Mouse (Mus musculus): Measurements from ENCODE around the gene Nova2. TPM values are rescaled to one million over a fixed set of nuclear protein-coding genes. Genes with fewer than 3 reads are reported as not detected.

The Nova2 gene
- polyA plus RNA-seq, 2 experiments: 0.05 to 0.11 TPM

DNA sequence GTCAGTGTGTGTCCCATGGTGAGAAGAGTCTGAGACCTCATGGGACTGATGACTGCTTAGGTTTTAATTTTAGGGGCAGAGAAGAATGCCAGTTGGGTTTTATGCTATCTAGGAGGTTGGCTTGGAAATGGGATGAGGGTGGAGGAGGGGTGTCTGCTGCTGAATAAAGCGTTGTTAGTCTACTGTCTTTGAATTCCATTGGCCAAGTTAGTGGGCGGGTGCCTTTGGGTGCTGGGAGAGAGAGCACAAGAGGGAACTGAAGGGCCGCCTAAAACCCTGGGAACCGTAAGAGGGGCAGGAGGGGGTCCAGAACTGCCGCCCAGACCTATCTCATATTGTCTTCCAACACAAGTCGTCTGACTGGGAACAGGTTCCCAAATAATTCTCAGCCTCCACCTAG is 63.1 kb downstream of the Nova2 start:
- no peak overlapping the region for H3K4me3 ChIP-seq (ENCODE audit: insufficient read depth in 1 of 2, low read depth in 2 of 2, low read length in 2 of 2)
- 47% methylated on average over 6 of the region's 6 CpGs for WGBS (ENCODE audit: insufficient replicate concordance)
- H3K36me3 ChIP-seq (replicated peaks; ENCODE audit: control insufficient read depth, insufficient read depth, low read depth): no peaks in the 10 kb centered on the region
- H3K4me2 ChIP-seq (ENCODE audit: low read depth): no peak overlapping the region
- peaks cover 0 to 5% of the 10 kb centered on the region in 2 experiments; a peak in 1 of 4 replicates for H3K4me1 ChIP-seq (replicated peaks; ENCODE audit: control insufficient read depth in 2 of 2, insufficient read depth in 2 of 2, low read length in 1 of 2)
- H3K9me3 ChIP-seq (ENCODE audit: control insufficient read depth, low read length): no peaks in the 10 kb centered on the region
- ATAC-seq (ENCODE audit: insufficient read depth) (no peak), DNase-seq (ENCODE audit: low read depth in 3 of 3, low spot score in 3 of 3) (no peak)
- H3K27me3 ChIP-seq (ENCODE audit: control insufficient read depth, insufficient read depth, low read length): peaks cover 48% of the 10 kb centered on the region
- H3K9ac ChIP-seq (replicated peaks): no peak overlapping the region
- TF ChIP-seq CTCF (IDR thresholded peaks at IDR 0.05; ENCODE audit: low read depth): no peak
- no peak for TF ChIP-seq EP300 (IDR thresholded peaks at IDR 0.05; ENCODE audit: low read depth)
- no peak overlapping the region for H3K27ac ChIP-seq

DNA sequence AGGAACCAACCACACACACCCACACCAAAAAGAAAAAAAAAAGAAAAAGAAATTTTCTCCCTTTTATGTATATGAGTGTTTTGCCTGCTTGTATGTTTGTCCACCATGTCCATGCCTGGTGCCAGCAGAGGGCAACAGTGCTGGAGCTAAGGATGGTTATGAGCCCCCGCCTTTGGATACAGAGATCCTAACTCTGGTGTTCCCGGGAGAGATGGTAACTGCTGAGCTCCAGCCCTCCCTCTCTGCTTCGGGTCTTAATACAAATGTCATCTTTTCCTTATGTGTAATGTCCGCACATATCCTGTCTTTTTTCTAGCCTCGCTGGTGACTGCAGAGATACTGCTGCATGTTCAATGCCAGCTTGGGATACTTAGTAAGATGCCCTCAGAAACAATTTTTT is 64.3 kb downstream of the Nova2 start:
- no peak for ATAC-seq (ENCODE audit: insufficient read depth)
- peaks cover 48% of the 10 kb centered on the region for H3K27me3 ChIP-seq (ENCODE audit: control insufficient read depth, insufficient read depth, low read length)

DNA sequence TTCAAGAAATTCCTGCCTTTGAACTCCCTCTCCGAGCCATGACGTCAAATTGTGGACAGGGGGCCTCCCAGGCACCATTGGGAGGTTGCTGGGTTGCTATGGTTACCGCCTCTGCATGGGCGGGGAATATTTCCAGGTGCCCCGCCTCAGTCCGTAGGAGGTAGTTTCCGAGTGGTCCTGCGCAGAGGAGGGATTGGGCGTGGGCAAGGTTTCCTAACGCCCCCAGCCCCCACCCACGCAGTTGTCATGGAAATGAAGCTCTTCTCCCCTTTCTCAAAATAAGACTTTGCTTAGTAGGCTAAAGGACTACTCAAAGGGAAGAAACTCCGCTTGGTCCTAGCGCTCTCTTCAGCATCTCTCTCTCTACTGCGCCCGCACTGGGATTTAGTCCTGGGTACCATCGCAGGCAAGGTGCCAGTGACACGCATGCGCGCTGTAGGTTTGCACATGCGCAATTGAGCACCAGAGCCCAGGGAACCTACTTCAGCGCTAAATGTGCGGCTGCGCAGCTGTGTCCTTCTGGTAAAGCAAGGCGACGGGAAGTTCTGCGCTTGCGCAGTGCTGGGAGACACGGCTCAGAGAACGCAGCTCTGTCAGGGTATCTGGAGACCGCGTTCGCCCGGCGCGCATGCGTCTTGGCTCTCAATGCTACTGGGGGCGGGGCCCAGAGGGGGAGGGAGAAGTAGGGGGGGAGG is 65.1 kb downstream of the Nova2 start, which contains the start of gene Mypop:
Gene Mypop, plus strand, starts transcription at position 645 of the 695 bp plus-strand sequence.
- H3K27ac ChIP-seq: no peak within 1 kb of the TSS
- H3K9me3 ChIP-seq (ENCODE audit: control insufficient read depth, low read length): no peaks in the 10 kb centered on the region
- DNase-seq (ENCODE audit: low read depth in 3 of 3, low spot score in 3 of 3) (peak; percentile 92), ATAC-seq (ENCODE audit: insufficient read depth) (peak; percentile 87)
- peak within 1 kb of the TSS; percentile 66 for H3K4me2 ChIP-seq (ENCODE audit: low read depth)
- no peaks in the 10 kb centered on the region for H3K36me3 ChIP-seq (replicated peaks; ENCODE audit: control insufficient read depth, insufficient read depth, low read depth)
- peaks cover 0 to 5% of the 10 kb centered on the region in 2 experiments; a peak in 1 of 4 replicates for H3K4me1 ChIP-seq (replicated peaks; ENCODE audit: control insufficient read depth in 2 of 2, insufficient read depth in 2 of 2, low read length in 1 of 2)
- no peak for TF ChIP-seq EP300 (IDR thresholded peaks at IDR 0.05; ENCODE audit: low read depth)
- TF ChIP-seq CTCF (IDR thresholded peaks at IDR 0.05; ENCODE audit: low read depth): no peak
- H3K27me3 ChIP-seq (ENCODE audit: control insufficient read depth, insufficient read depth, low read length): peaks cover 48% of the 10 kb centered on the region
- no peak within 1 kb of the TSS for H3K9ac ChIP-seq (replicated peaks)
- peak within 1 kb of the TSS; percentile 36 to 48 for H3K4me3 ChIP-seq (ENCODE audit: insufficient read depth in 1 of 2, low read depth in 2 of 2, low read length in 2 of 2)
- under 1% methylated on average over 37 of the region's 37 CpGs for WGBS (ENCODE audit: insufficient replicate concordance)

More for the DNA sequence above, 64.3 kb downstream of the Nova2 start:
- WGBS (ENCODE audit: insufficient replicate concordance): 17% methylated on average over 5 of the region's 5 CpGs
- no peak overlapping the region for H3K4me3 ChIP-seq (ENCODE audit: insufficient read depth in 1 of 2, low read depth in 2 of 2, low read length in 2 of 2)
- no peak for DNase-seq (ENCODE audit: low read depth in 3 of 3, low spot score in 3 of 3)
- no peak overlapping the region for H3K27ac ChIP-seq
- no peaks in the 10 kb centered on the region for H3K36me3 ChIP-seq (replicated peaks; ENCODE audit: control insufficient read depth, insufficient read depth, low read depth)
- TF ChIP-seq CTCF (IDR thresholded peaks at IDR 0.05; ENCODE audit: low read depth) (no peak), EP300 (IDR thresholded peaks at IDR 0.05; ENCODE audit: low read depth) (no peak)
- no peaks in the 10 kb centered on the region for H3K9me3 ChIP-seq (ENCODE audit: control insufficient read depth, low read length)
- no peak overlapping the region for H3K4me2 ChIP-seq (ENCODE audit: low read depth)
- peaks cover 0 to 5% of the 10 kb centered on the region in 2 experiments; a peak in 1 of 4 replicates for H3K4me1 ChIP-seq (replicated peaks; ENCODE audit: control insufficient read depth in 2 of 2, insufficient read depth in 2 of 2, low read length in 1 of 2)
- H3K9ac ChIP-seq (replicated peaks): no peak overlapping the region

DNA sequence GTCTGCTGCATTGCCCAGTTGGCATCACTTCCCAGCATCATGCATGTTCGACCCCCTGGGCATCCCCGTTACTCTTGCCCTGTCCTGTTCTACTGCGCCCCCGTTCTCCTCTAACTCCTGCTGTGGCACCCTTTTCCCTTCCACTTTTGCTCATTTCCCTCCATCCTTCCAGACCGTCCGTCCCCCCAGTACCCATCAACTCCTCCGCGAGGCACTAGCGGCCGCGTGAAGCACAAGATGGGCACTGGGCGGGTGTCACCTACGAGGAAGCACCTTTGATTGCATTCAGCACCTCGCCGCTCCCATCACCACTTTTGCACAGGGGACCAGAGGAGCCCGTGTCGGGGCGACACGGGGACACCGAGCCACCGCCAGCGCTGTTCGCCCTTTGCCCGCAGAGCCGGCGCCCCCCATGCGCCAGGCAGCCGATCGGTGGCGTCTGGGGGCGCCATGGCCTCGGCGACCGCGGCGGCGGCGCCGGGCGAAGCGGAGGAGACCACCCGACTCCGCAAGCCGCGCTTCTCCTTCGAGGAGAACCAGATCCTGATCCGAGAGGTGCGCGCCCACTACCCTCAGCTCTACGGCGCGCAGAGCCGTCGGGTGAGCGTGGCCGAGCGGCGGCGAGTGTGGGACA is 66.1 kb downstream of the Nova2 start:
- Histone ChIP-seq H3K4me2 (ENCODE audit: low read depth) (peak overlapping the region; percentile 66), H3K36me3 (replicated peaks; ENCODE audit: control insufficient read depth, insufficient read depth, low read depth) (no peaks in the 10 kb centered on the region), H3K27me3 (ENCODE audit: control insufficient read depth, insufficient read depth, low read length) (peaks cover 48% of the 10 kb centered on the region), H3K9ac (replicated peaks) (no peak overlapping the region), H3K4me3 (ENCODE audit: insufficient read depth in 1 of 2, low read depth in 2 of 2, low read length in 2 of 2) (peak overlapping the region; percentile 15 to 48; a peak in 3 of 4 replicates), H3K27ac (no peak overlapping the region), H3K4me1 (replicated peaks; ENCODE audit: control insufficient read depth in 2 of 2, insufficient read depth in 2 of 2, low read length in 1 of 2) (peaks cover 0 to 5% of the 10 kb centered on the region in 2 experiments; a peak in 1 of 4 replicates), H3K9me3 (ENCODE audit: control insufficient read depth, low read length) (no peaks in the 10 kb centered on the region)
- TF ChIP-seq CTCF (IDR thresholded peaks at IDR 0.05; ENCODE audit: low read depth): no peak
- TF ChIP-seq EP300 (IDR thresholded peaks at IDR 0.05; ENCODE audit: low read depth): no peak
- DNase-seq (ENCODE audit: low read depth in 3 of 3, low spot score in 3 of 3) (no peak), ATAC-seq (ENCODE audit: insufficient read depth) (no peak)
- WGBS (ENCODE audit: insufficient replicate concordance): 2% methylated on average over 59 of the region's 59 CpGs

DNA sequence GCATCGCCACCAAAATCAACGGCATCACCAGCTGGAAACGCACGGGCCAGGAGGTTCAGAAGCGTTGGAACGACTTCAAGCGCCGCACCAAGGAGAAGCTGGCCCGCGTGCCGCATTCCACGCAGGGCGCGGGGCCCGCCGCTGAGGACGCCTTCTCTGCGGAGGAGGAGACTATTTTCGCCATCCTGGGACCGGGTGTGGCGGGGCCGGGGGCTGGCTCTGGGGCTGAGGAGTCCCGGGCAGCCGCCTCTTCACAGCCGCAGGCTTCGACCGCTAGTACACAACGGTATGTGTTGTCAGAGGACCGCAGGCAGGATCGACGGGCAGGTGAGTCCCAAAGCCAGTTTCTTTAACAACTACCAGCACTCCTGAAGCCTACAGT is 66.6 kb downstream of the Nova2 start:
- DNase-seq (ENCODE audit: low read depth in 3 of 3, low spot score in 3 of 3): no peak
- Histone ChIP-seq H3K27me3 (ENCODE audit: control insufficient read depth, insufficient read depth, low read length) (peaks cover 48% of the 10 kb centered on the region), H3K27ac (no peak overlapping the region), H3K4me3 (ENCODE audit: insufficient read depth in 1 of 2, low read depth in 2 of 2, low read length in 2 of 2) (peak overlapping the region; percentile 10 to 48; a peak in 3 of 4 replicates), H3K9ac (replicated peaks) (no peak overlapping the region), H3K9me3 (ENCODE audit: control insufficient read depth, low read length) (no peaks in the 10 kb centered on the region), H3K4me2 (ENCODE audit: low read depth) (peak overlapping the region; percentile 66), H3K36me3 (replicated peaks; ENCODE audit: control insufficient read depth, insufficient read depth, low read depth) (no peaks in the 10 kb centered on the region), H3K4me1 (replicated peaks; ENCODE audit: control insufficient read depth in 2 of 2, insufficient read depth in 2 of 2, low read length in 1 of 2) (peaks cover 0 to 5% of the 10 kb centered on the region in 2 experiments; a peak in 1 of 4 replicates)
- no peak for TF ChIP-seq EP300 (IDR thresholded peaks at IDR 0.05; ENCODE audit: low read depth)
- TF ChIP-seq CTCF (IDR thresholded peaks at IDR 0.05; ENCODE audit: low read depth): no peak
- ATAC-seq (ENCODE audit: insufficient read depth): no peak
- 5% methylated on average over 31 of the region's 31 CpGs for WGBS (ENCODE audit: insufficient replicate concordance)
